Mouse (Mus musculus) 416B (cell line): ENCODE measurements around the gene Krt6b.
"Not testable (repeated sequence)": the region's sequence is repeated elsewhere in the genome, so short reads cannot be mapped to it uniquely, and the experiment has no call there.

Experiments
- DNase-seq: peaks from one replicate; pipeline ENCODE4 v3.0.0; 2011; ENCODE audit warnings: low read depth

The Krt6b gene

GRCm38 (mm10) chr15:101680187-101680586 lies at the start of gene Krt6b:
Gene Krt6b (minus strand): TSS chr15:101680287.
- no peak for DNase-seq

- DNase-seq, result no peak
Measured at GRCm38 (mm10) chr15:101724686-101725085, 44.6 kb upstream of the Krt6b start.

- no peak for DNase-seq
Measured at GRCm38 (mm10) chr15:101715831-101716230, 35.7 kb upstream of the Krt6b start.

- DNase-seq, result no peak
Measured at GRCm38 (mm10) chr15:101714356-101714755, 34.3 kb upstream of the Krt6b start.

- no peak for DNase-seq
Measured at GRCm38 (mm10) chr15:101713731-101714130, 33.6 kb upstream of the Krt6b start.

GRCm38 (mm10) chr15:101712720-101713119 lies 32.6 kb upstream of the Krt6b start, which contains the start of gene Krt5:
Gene Krt5 (minus strand): TSS chr15:101712898.
- DNase-seq, result no peak

GRCm38 (mm10) chr15:101708683-101709082 lies 28.6 kb upstream of the Krt6b start:
- no peak for DNase-seq

- DNase-seq, result no peak
Measured at GRCm38 (mm10) chr15:101707454-101707853, 27.4 kb upstream of the Krt6b start.

- peak; percentile 41 for DNase-seq
Measured at GRCm38 (mm10) chr15:101704066-101704465, 24.0 kb upstream of the Krt6b start.

GRCm38 (mm10) chr15:101702380-101702779 lies 22.3 kb upstream of the Krt6b start:
- DNase-seq, result no peak

GRCm38 (mm10) chr15:101699866-101700265 lies 19.8 kb upstream of the Krt6b start:
- DNase-seq, result no peak

- DNase-seq, result no peak
Measured at GRCm38 (mm10) chr15:101699192-101699591, 19.1 kb upstream of the Krt6b start.

GRCm38 (mm10) chr15:101697326-101698188 lies 17.5 kb upstream of the Krt6b start:
- DNase-seq, result no peak

- DNase-seq, result no peak
Measured at GRCm38 (mm10) chr15:101694207-101694606, 14.1 kb upstream of the Krt6b start, which contains the start of gene Krt6a. Gene Krt6a (minus strand): TSS chr15:101694307.

GRCm38 (mm10) chr15:101690460-101690859 lies 10.4 kb upstream of the Krt6b start:
- DNase-seq, result not testable (repeated sequence)

- no peak for DNase-seq
Measured at GRCm38 (mm10) chr15:101688161-101688560, 8.1 kb upstream of the Krt6b start.

GRCm38 (mm10) chr15:101675978-101676377 lies 4.1 kb downstream of the Krt6b start:
- no peak for DNase-seq

- DNase-seq, result no peak
Measured at GRCm38 (mm10) chr15:101652736-101653265, 27.3 kb downstream of the Krt6b start.

GRCm38 (mm10) chr15:101647280-101647679 lies 32.8 kb downstream of the Krt6b start, which contains the start of gene Gm5478:
Gene Gm5478 (minus strand): TSS chr15:101647380.
- no peak for DNase-seq

- no peak for DNase-seq
Measured at GRCm38 (mm10) chr15:101627884-101628283, 52.2 kb downstream of the Krt6b start, which contains the start of gene Gm5414. Gene Gm5414 (minus strand): TSS chr15:101628188.
